Mouse (Mus musculus) forebrain, embryonic 15.5 days (tissue): ENCODE measurements at regions not wholly inside any gene's neighbourhood (a gene's known extent, or its start where the extent isn't known, plus 50 kb on each side); places are given as distances from the start of the nearest gene placed in this dataset.

Experiments used
- ATAC-seq: fragments of 200-750 bp; cut with Nextera tagmentation; replicated peaks from 2 replicates; pipeline ENCODE4 v1.8.0; 2017; ENCODE audit warnings: mild to moderate bottlenecking, moderate TSS enrichment, moderate library complexity
- H3K27ac ChIP-seq: fragments of 300-500 bp; sonication (generic); replicated peaks from 2 replicates; pipeline ENCODE4 v1.5.1; 2015; ENCODE audit warnings: mild to moderate bottlenecking, inconsistent platforms
- H3K27me3 ChIP-seq: fragments of 300-500 bp; sonication (generic); 2 replicates; pipeline ENCODE4 v1.6.1; 2015; ENCODE audit warnings: inconsistent platforms
- H3K36me3 ChIP-seq: fragments of 300-500 bp; sonication (generic); 2 replicates; pipeline ENCODE4 v1.6.1; 2015; ENCODE audit warnings: mild to moderate bottlenecking, inconsistent platforms
- H3K4me1 ChIP-seq: fragments of 300-500 bp; sonication (generic); 2 replicates; pipeline ENCODE4 v1.6.1; 2015; ENCODE audit warnings: inconsistent platforms
- H3K4me2 ChIP-seq: fragments of 300-500 bp; sonication (generic); replicated peaks from 2 replicates; pipeline ENCODE4 v1.6.1; 2015; ENCODE audit warnings: mild to moderate bottlenecking, inconsistent platforms
- H3K4me3 ChIP-seq: fragments of 300-500 bp; sonication (generic); 2 replicates; pipeline ENCODE4 v1.5.1; 2015; ENCODE audit warnings: mild to moderate bottlenecking, inconsistent platforms
- H3K9ac ChIP-seq: fragments of 300-500 bp; sonication (generic); replicated peaks from 2 replicates; pipeline ENCODE4 v1.6.1; 2015; ENCODE audit warnings: mild to moderate bottlenecking, inconsistent platforms
- H3K9me3 ChIP-seq: fragments of 300-500 bp; sonication (generic); 2 replicates; pipeline ENCODE4 v1.6.1; 2016; ENCODE audit warnings: inconsistent platforms
- WGBS: fragments of 180-500 bp; shearing (Covaris S2); methylation state at CpG from one replicate; pipeline ENCODE4 v1.1.7; 2015; ENCODE audit warnings: mixed read lengths; 5-methylcytosine and 5-hydroxymethylcytosine counted together

DNA sequence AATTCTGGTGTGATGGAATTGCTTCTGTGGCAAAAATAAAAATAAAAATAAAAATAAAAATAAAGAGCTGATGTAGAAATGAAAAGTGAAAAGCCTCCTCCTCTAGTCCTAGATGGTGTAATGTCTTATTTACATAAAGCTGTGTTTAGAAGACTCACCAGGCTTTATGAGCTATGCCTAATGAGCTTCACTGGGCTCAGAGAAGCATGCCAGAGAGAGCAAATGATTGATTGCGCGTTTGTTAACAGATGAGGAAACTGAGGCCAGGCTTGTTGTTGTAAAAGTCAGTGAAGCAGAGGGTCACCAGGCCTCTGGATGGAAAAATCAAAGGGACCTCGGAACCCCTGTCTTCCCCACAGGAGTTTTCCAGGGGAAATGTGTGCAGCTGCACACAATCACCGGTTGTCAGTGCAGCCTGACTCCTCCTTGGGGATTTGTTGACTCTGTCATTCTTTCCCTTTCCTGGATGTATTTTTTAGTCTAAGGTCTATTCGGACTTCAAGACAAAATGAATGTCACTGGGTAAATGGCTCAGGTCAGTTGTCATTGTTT, 213.8 kb downstream of the Stim2 start:
- Histone ChIP-seq H3K36me3 (no peaks in the 10 kb centered on the region), H3K27me3 (no peaks in the 10 kb centered on the region), H3K27ac (no peak overlapping the region), H3K9ac (no peak overlapping the region), H3K4me1 (no peaks in the 10 kb centered on the region), H3K4me3 (no peak overlapping the region), H3K4me2 (no peak overlapping the region), H3K9me3 (no peaks in the 10 kb centered on the region)
- WGBS = 53% methylated on average over 5 of the region's 5 CpGs
- ATAC-seq = no peak

DNA sequence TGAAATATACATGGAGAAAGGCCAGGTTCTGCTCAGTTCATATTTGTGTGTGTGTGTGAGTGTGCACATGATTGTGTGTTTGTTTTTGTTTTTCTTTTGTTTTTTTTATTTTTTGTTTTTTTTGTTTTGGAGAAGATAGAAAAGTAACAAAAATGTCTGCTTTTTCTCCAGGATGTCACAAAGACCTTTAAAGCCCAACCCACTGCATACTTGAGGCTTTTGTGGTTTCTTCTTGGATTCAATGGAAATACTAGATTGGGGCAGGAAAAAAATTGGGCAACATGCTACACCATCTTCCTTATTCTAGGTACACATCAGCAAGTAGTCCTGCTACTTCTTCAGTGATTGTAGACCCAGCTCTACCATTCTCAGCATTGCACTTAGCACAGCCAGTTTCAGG, 226.7 kb downstream of the Stim2 start:
- Histone ChIP-seq H3K36me3 (no peaks in the 10 kb centered on the region), H3K27me3 (no peaks in the 10 kb centered on the region), H3K4me3 (no peak overlapping the region), H3K9me3 (no peaks in the 10 kb centered on the region), H3K4me2 (no peak overlapping the region), H3K9ac (no peak overlapping the region), H3K4me1 (no peaks in the 10 kb centered on the region), H3K27ac (no peak overlapping the region)
- ATAC-seq = no peak

DNA sequence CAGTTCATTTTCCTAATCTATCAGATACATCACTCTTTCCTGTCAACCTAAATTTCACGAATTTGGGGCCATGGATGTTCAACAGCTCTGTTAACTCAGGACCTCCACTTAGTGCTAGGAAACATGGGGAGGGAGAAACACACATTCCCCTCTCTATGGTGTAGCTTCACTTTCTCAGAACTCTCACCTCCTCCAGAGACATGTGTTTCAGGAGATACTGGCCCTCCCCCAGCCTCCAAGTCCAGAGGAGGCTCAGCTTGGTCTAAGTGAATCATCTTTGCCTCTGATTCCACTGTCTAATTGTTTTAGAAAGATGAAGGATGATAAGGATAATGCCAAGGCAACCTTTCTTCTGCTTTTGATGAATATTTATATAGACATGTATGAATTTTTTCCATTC, 236.3 kb downstream of the Stim2 start:
- Histone ChIP-seq H3K27ac (no peak overlapping the region), H3K9ac (no peak overlapping the region), H3K4me3 (no peak overlapping the region), H3K4me2 (no peak overlapping the region), H3K4me1 (no peaks in the 10 kb centered on the region), H3K9me3 (no peaks in the 10 kb centered on the region), H3K27me3 (no peaks in the 10 kb centered on the region), H3K36me3 (no peaks in the 10 kb centered on the region)
- no peak for ATAC-seq
- 76% methylated on average over 1 of the region's 1 CpGs for WGBS

DNA sequence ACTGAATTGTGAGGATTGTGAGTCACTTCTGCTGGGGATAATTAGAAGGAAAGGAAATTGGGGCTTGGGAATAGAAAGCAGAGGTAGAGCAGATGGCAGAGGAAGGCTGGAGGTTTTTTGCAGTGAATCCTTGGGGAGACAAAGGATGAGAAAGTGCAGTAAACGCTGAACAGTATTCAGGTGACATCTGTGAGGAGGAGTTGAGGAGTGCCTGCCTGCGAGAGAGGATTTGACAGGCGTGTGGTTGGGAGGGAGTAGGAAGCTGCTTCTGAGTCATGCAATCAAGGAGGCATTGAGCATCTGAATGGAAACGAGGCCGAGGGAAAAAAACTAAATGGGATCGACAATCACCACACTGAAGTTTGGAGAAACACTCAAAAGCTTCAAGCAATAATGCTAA, 236.9 kb downstream of the Stim2 start:
- Histone ChIP-seq H3K27me3 (no peaks in the 10 kb centered on the region), H3K36me3 (no peaks in the 10 kb centered on the region), H3K27ac (no peak overlapping the region), H3K4me2 (no peak overlapping the region), H3K4me3 (no peak overlapping the region), H3K4me1 (no peaks in the 10 kb centered on the region), H3K9ac (no peak overlapping the region), H3K9me3 (no peaks in the 10 kb centered on the region)
- no peak; the same call in 1 of the 2 replicates for ATAC-seq
- 38% methylated on average over 6 of the region's 6 CpGs for WGBS

DNA sequence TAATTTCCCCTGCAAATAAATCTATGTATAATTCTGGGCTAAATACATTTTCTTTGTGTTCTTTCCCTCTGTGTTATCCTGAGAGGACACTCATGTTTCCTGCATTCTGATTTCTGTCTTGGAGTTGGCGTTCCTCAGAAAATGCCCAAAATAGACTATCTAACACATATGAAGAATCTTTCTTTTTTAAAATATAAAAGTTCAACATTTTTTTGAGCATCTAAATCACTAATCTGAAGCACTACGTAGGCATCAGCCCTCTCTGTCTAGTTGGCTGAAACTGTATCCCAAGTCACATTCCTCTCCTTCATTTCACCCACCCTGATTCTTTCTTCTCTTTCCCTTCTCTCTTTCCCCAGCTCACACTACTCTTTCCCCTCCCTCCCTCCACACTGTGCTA, 238.9 kb downstream of the Stim2 start:
- no peak overlapping the region for H3K4me2 ChIP-seq
- no peaks in the 10 kb centered on the region for H3K4me1 ChIP-seq
- H3K9ac ChIP-seq = no peak overlapping the region
- 90% methylated on average over 2 of the region's 2 CpGs for WGBS
- H3K36me3 ChIP-seq = no peaks in the 10 kb centered on the region
- no peak overlapping the region for H3K27ac ChIP-seq
- no peak overlapping the region for H3K4me3 ChIP-seq
- no peaks in the 10 kb centered on the region for H3K9me3 ChIP-seq
- ATAC-seq = no peak
- H3K27me3 ChIP-seq = no peaks in the 10 kb centered on the region

DNA sequence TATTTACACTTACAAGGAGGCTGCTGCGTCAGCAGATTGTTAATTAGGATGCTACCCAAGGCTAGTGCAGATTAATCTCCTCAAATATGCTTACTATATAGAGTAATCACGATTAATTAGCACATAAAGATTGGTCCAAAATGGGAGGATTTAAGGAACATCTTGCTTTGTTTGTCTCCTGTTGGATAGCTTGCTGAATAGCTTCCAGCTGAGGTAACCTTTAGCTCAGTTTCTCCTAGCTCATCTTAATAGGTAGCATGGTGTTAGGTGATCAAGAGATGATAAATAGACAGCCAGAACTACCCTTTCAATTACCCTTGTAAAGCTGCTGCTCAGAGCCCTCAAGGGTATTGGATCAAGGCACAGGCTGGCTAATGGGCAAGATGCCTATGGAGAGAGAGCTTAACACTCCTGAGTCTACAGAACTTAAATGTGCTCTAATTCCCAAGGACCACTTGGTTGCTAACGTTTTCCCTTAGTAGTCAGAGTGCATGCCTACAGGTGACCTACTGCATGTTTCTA, 240.4 kb downstream of the Stim2 start:
- no peak overlapping the region for H3K4me2 ChIP-seq
- no peaks in the 10 kb centered on the region for H3K9me3 ChIP-seq
- no peak overlapping the region for H3K4me3 ChIP-seq
- H3K4me1 ChIP-seq = no peaks in the 10 kb centered on the region
- no peak overlapping the region for H3K9ac ChIP-seq
- 46% methylated on average over 3 of the region's 3 CpGs for WGBS
- H3K27ac ChIP-seq = no peak overlapping the region
- no peaks in the 10 kb centered on the region for H3K36me3 ChIP-seq
- H3K27me3 ChIP-seq = no peaks in the 10 kb centered on the region
- ATAC-seq = no peak

DNA sequence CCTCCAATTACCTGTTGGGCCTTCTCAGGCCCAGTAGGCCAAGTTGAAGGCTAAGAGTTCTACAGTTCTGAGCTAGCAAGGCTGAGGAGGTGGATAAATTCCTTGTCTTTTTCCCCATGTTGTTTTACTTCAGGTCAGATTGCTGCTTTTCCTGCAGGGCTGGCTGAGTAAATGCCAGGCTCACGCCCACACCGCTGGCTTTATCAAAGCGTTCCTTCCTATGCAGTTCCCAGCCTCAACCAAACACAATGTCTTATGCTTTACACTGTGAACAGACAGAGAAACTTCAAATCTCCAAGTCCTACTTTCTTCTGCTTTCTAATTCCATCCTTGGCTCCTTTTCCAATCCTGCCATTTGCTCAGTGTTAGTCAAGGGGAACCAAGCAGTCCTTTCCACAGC, 241.3 kb downstream of the Stim2 start:
- WGBS = 89% methylated on average over 3 of the region's 3 CpGs

DNA sequence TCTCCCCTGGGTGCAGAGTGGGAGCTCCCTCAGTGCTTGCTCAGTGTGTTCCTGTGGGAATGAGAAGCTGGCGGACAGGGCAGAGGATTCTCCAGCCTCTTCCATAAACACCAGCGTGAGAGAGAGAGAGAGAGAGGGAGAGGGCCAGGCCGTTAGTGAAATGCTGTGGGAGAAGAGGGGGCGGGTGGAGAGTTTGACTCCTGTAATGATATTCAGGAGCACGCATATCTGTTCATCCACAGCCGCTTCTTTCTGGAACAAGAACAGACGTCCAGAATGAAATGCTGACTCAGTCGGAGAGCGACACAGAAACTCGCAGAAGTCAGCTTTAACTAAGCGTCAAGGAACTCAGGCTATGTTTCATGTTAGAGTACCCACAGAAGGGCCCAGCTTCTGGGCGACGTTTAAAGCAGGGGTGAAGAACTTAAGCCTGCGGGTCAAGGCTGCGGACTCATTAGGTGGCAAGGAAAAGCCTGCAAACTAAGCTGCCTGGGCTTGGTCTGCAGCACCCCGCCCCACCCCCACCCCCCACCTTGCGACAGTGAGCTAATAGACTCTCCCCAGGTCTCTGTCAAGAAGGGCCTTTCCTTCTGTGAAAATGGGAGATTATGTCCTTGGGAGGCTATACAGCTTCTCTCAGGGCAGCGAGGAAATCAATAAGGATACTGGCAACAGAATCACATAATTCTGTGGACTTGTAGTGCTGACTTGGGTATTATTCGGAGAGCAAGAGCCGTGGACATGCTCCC, 243.0 kb downstream of the Stim2 start:
- ATAC-seq = no peak
- H3K9me3 ChIP-seq = no peaks in the 10 kb centered on the region
- no peak overlapping the region for H3K27ac ChIP-seq
- no peaks in the 10 kb centered on the region for H3K4me1 ChIP-seq
- no peaks in the 10 kb centered on the region for H3K36me3 ChIP-seq
- H3K4me2 ChIP-seq = no peak overlapping the region
- H3K4me3 ChIP-seq = no peak overlapping the region
- H3K9ac ChIP-seq = no peak overlapping the region
- WGBS = 41% methylated on average over 20 of the region's 20 CpGs
- H3K27me3 ChIP-seq = no peaks in the 10 kb centered on the region

More for the DNA sequence above, 241.3 kb downstream of the Stim2 start:
- Histone ChIP-seq H3K9me3 (no peaks in the 10 kb centered on the region), H3K9ac (no peak overlapping the region), H3K4me3 (no peak overlapping the region), H3K4me2 (no peak overlapping the region), H3K4me1 (no peaks in the 10 kb centered on the region), H3K27me3 (no peaks in the 10 kb centered on the region), H3K36me3 (no peaks in the 10 kb centered on the region), H3K27ac (no peak overlapping the region)
- no peak for ATAC-seq

DNA sequence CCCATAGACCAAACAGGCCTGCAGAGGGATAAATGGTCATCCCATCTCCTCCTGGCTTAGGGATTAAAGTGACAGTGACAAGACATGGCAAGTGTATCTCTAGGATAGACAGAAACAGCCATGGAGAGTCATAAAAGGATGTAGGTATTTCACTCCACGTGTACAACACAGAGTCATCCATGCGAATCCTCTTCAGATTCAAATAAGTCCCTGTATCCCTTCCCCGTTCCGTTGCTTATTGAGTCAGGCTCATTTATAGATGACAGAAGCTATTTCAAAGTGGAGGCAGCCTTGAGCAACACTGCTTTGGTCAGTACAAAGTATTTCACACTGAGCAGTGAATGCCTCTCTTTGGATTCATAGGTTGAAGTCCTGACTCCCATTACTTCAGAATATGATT, 243.8 kb downstream of the Stim2 start:
- no peak overlapping the region for H3K4me2 ChIP-seq
- no peaks in the 10 kb centered on the region for H3K27me3 ChIP-seq
- H3K4me3 ChIP-seq = no peak overlapping the region
- 80% methylated on average over 4 of the region's 4 CpGs for WGBS
- no peaks in the 10 kb centered on the region for H3K9me3 ChIP-seq
- no peaks in the 10 kb centered on the region for H3K4me1 ChIP-seq
- H3K36me3 ChIP-seq = no peaks in the 10 kb centered on the region
- ATAC-seq = no peak
- H3K9ac ChIP-seq = no peak overlapping the region
- H3K27ac ChIP-seq = no peak overlapping the region

DNA sequence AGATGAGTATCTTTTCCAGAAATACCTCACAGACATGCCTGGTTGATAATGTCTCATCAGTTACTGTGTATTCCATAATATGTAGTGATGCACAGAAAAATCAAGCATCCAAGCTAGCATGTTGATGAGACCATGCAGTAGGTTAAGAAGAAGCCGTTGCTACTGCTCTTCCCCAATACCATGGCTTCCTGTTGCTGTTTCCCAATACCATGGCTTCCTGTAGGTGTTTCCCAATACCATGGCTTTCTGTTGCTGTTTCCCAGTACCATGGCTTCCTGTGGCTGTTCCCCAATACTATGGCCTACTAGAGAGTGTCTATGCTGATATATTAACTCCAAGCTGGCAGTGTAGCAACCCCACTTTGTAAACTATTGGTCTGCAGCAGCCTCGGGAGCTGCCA, 253.7 kb downstream of the Stim2 start:
- Histone ChIP-seq H3K36me3 (no peaks in the 10 kb centered on the region), H3K27me3 (no peaks in the 10 kb centered on the region), H3K4me1 (no peaks in the 10 kb centered on the region), H3K27ac (no peak overlapping the region), H3K4me3 (no peak overlapping the region), H3K9me3 (no peaks in the 10 kb centered on the region), H3K9ac (no peak overlapping the region), H3K4me2 (no peak overlapping the region)
- no peak for ATAC-seq
- WGBS = 86% methylated on average over 2 of the region's 2 CpGs

DNA sequence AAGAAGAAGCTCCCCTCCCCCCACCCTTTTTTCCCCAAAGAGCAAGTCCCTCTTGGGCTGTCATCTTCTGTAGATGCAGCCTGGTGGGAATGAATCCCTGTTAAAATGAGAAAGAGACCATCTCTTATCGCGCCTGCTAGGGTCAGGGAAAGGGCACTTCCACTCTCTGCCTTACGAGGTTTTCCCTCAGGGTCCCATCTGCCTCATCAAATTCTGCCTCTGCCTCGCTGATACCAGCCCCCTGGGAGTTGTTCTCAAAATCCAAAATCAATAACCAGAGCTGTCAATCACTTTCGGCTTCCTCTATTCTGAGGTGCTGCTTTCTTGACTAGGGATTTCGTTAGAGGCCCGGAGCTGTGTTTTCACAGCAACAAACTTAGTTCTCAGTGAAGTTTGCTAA, 255.7 kb downstream of the Stim2 start:
- Histone ChIP-seq H3K4me3 (no peak overlapping the region), H3K9ac (no peak overlapping the region), H3K27ac (no peak overlapping the region), H3K36me3 (no peaks in the 10 kb centered on the region), H3K9me3 (no peaks in the 10 kb centered on the region), H3K4me1 (no peaks in the 10 kb centered on the region), H3K4me2 (no peak overlapping the region), H3K27me3 (no peaks in the 10 kb centered on the region)
- ATAC-seq = no peak
- 53% methylated on average over 7 of the region's 7 CpGs for WGBS

DNA sequence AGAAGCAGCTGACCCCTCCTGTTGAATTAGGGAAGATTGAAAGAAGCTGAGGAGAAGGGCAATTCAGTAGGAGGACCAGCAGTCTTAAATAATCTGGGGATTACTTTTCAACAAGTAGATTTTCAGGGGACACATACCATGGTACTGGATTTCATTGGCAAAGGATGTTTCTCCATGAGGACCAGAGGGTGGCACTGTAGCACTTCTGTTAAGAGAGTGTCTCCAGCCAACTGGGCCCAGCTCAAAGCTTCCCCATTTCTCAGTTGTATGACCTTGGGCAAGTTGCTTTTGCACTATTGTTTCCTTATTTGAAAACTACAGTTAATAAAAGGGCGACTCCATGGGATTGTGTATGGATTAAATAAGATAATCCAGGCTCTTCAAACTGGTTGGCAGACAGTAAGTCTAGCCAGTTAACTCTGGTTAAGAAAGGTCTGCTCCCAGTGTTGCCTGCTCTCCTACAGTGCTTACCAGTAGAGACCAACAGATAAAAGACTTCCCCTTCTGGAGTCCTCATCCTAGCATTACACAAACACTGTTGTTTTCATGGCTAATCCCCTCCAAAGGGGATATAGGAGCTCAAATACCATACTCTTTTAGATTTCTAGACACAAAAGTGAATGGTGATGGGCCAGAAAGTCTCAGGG, 259.9 kb downstream of the Stim2 start:
- H3K4me2 ChIP-seq = no peak overlapping the region
- no peak overlapping the region for H3K9ac ChIP-seq
- WGBS = 20% methylated on average over 1 of the region's 1 CpGs
- H3K27ac ChIP-seq = no peak overlapping the region
- H3K4me3 ChIP-seq = no peak overlapping the region
- H3K36me3 ChIP-seq = no peaks in the 10 kb centered on the region
- no peaks in the 10 kb centered on the region for H3K27me3 ChIP-seq
- H3K4me1 ChIP-seq = no peaks in the 10 kb centered on the region
- H3K9me3 ChIP-seq = no peaks in the 10 kb centered on the region
- peak; percentile 72 for ATAC-seq
